Mouse (Mus musculus) sigmoid colon, adult 10 weeks (tissue): Measurements from ENCODE around the gene Zfp459. TPM values are rescaled to one million over a fixed set of nuclear protein-coding genes. Genes with fewer than 3 reads are reported as not detected.

Experiments
- polyA plus RNA-seq: library from polyadenylated mRNA; stranded (reverse); fragments of 350-450 nt; fragmentation: Illumina TruSeq; extraction: RNeasy Lipid Tissue Mini Kit (QIAGEN cat#74804); gene quantifications from one replicate; pipeline ENCODE4 v1.2.3, GENCODE M21; 2014; ENCODE audit warnings: low read depth, low replicate concordance

Gene Zfp459
- 8.2 TPM for polyA plus RNA-seq

GRCm38 (mm10) chr13:67421207-67421857 lies at the start of gene Zfp459:
Zfp459 (minus strand) TSS chr13:67421418.

GRCm38 (mm10) chr13:67451172-67452020 lies 30.2 kb upstream of the Zfp459 start, which contains the start of gene Zfp874a:
Zfp874a (minus strand) TSS chr13:67451624.

GRCm38 (mm10) chr13:67399183-67399903 lies 21.9 kb downstream of the Zfp459 start, which contains the start of gene Zfp429:
Zfp429 (minus strand) TSS chr13:67399819.

DNA sequence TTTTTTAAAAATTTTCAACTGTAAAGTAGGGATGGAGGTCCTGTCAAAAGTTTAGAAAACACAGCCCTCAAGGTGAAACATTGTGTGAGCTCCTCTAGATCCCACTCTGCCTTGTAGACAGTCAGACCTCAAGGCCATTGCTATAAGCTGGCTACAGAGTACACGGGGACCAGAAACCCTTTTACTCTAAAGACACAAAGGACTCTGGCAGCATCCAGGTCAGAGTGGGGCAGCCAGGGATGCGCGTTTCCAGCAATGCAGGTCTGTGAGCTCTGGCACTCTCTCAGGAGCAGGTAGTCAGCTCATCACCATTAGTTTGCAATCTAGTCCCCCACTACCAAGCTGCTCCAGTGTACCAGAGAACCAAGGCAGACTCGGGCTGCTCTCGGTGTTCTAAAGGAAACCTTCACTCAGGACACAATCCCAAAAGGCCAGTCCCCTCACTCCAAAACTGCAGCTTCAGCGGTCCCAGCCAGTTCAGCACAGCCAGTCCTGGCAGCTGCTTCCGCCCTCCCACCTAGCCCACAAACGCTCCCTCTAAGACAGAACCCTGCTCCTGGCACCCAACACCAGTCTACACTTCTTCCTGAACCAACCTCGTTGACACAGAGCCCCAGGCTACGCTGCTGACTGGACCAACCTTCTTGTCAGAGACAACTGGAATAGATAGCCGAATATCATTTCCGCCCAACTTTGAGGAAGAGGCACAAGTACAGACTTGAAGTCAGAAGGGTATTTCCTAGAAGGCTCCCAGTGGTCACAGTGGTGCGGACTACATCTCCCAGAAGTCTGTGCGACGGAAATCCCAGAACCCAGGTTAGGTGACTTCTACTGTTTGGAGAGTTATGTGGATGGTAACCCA lies 45.9 kb downstream of the Zfp459 start, which contains the start of the genes Gm28041 and Zfp456:
Gm28041 (minus strand) TSS at position 684 of the 862 bp plus-strand sequence.
Zfp456 (minus strand) TSS at position 761 of the 862 bp plus-strand sequence.

DNA sequence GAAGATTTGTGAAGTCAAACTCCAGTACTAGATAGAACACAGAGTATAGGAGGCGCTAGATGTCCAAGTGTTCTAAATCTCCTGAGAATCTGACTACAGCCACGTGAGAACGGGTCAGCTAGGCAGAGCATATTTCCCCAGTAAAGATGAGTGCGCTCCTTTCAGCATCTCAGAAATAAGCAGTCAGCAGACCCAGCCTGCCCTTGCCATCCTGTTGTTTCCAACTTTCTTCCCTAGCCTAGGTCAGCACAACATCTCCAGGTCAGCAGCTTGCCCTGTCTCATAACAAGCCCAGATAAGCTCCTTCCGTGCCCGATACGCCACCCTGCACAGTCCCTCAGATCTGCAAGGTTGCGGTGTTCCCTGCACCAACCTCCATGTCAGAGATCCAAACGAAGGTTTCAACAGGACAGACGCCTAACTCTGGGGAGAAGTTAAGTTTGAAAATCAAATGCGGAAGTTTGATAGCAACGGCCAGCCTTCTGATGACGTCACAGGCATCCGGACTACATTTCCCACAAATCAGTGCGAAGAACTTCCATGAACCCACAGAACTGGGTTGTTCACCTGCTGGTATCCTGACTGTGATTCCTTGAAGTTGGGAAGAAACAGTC lies 61.0 kb downstream of the Zfp459 start, which contains the start of the genes Gm28044 and Zfp953:
Gm28044 (minus strand) TSS at position 406 of the 614 bp plus-strand sequence.
Zfp953 (minus strand) TSS at position 475 of the 614 bp plus-strand sequence.

Other genes starting within 250 kb of the Zfp459 start
- gene Rsl1, start 248.2 kb downstream of the Zfp459 start, polyA plus RNA-seq: 33.6 TPM
- 12.7 TPM for gene Zfp455, start 226.9 kb downstream of the Zfp459 start, polyA plus RNA-seq
- 11.1 TPM for gene Zfp458, start 143.0 kb downstream of the Zfp459 start, polyA plus RNA-seq
- 2.4 TPM for gene Zfp457, start 114.9 kb downstream of the Zfp459 start, polyA plus RNA-seq
- 42.2 TPM for gene Zfp595, start 88.8 kb downstream of the Zfp459 start, polyA plus RNA-seq
- gene Gm28044, start 60.9 kb downstream of the Zfp459 start, polyA plus RNA-seq: 1.4 TPM
- gene Zfp953, start 60.8 kb downstream of the Zfp459 start, polyA plus RNA-seq: 27.4 TPM
- 2.2 TPM for gene Gm28041, start 45.7 kb downstream of the Zfp459 start, polyA plus RNA-seq
- 16.1 TPM for gene Zfp456, start 45.6 kb downstream of the Zfp459 start, polyA plus RNA-seq
- gene Zfp429, start 21.6 kb downstream of the Zfp459 start, polyA plus RNA-seq: 49.9 TPM
- 69.4 TPM for gene Zfp874a, start 30.2 kb upstream of the Zfp459 start, polyA plus RNA-seq
- gene Zfp874b, start 62.8 kb upstream of the Zfp459 start, polyA plus RNA-seq: 55.0 TPM
- gene Zfp58, start 79.1 kb upstream of the Zfp459 start, polyA plus RNA-seq: 38.5 TPM
- gene Gm26965, start 104.7 kb upstream of the Zfp459 start, polyA plus RNA-seq: not detected
- 28.9 TPM for gene Zfp87, start 104.8 kb upstream of the Zfp459 start, polyA plus RNA-seq
- 36.7 TPM for gene Zfp748, start 132.4 kb upstream of the Zfp459 start, polyA plus RNA-seq
- gene Zfp729b, start 188.3 kb upstream of the Zfp459 start, polyA plus RNA-seq: 56.4 TPM
- gene Gm49345, start 216.4 kb upstream of the Zfp459 start, polyA plus RNA-seq: not detected
- gene Zfp729a, start 216.4 kb upstream of the Zfp459 start, polyA plus RNA-seq: 53.6 TPM